Mouse (Mus musculus): ENCODE measurements at regions not wholly inside any gene's neighbourhood (a gene's known extent, or its start where the extent isn't known, plus 50 kb on each side); places are given as distances from the start of the nearest gene placed in this dataset.

GRCm38 (mm10) chr17:3962176-3962575, 266.1 kb upstream of the Nox3 start:
- DNase-seq (ENCODE audit: low spot score in 2 of 2): no peak

GRCm38 (mm10) chr17:3946540-3946939, 250.5 kb upstream of the Nox3 start:
- DNase-seq (ENCODE audit: low spot score in 2 of 2): no peak

- DNase-seq (ENCODE audit: low spot score in 2 of 2): no peak
Measured at GRCm38 (mm10) chr17:3936361-3936760, 240.3 kb upstream of the Nox3 start.

GRCm38 (mm10) chr17:3933208-3933607, 237.1 kb upstream of the Nox3 start:
- DNase-seq (ENCODE audit: low spot score in 2 of 2): no peak

- DNase-seq (ENCODE audit: low spot score in 2 of 2): no peak
Measured at GRCm38 (mm10) chr17:3932071-3932470, 236.0 kb upstream of the Nox3 start.

GRCm38 (mm10) chr17:3927106-3927505, 231.0 kb upstream of the Nox3 start:
- DNase-seq (ENCODE audit: low spot score in 2 of 2): no peak

GRCm38 (mm10) chr17:3920282-3920681, 224.2 kb upstream of the Nox3 start:
- DNase-seq (ENCODE audit: low spot score in 2 of 2): no peak

- DNase-seq (ENCODE audit: low spot score in 2 of 2): no peak
Measured at GRCm38 (mm10) chr17:3892826-3893225, 196.8 kb upstream of the Nox3 start.

- no peak for DNase-seq (ENCODE audit: low spot score in 2 of 2)
Measured at GRCm38 (mm10) chr17:3883146-3883545, 187.1 kb upstream of the Nox3 start.

GRCm38 (mm10) chr17:3879075-3879474, 183.0 kb upstream of the Nox3 start:
- no peak for DNase-seq (ENCODE audit: low spot score in 2 of 2)

GRCm38 (mm10) chr17:3869459-3870194, 173.6 kb upstream of the Nox3 start:
- no peak for DNase-seq (ENCODE audit: low spot score in 2 of 2)

- DNase-seq (ENCODE audit: low spot score in 2 of 2): no peak
Measured at GRCm38 (mm10) chr17:3862384-3862783, 166.3 kb upstream of the Nox3 start.

- no peak for DNase-seq (ENCODE audit: low spot score in 2 of 2)
Measured at GRCm38 (mm10) chr17:3836386-3836785, 140.3 kb upstream of the Nox3 start.

GRCm38 (mm10) chr17:3811187-3811586, 115.1 kb upstream of the Nox3 start:
- DNase-seq (ENCODE audit: low spot score in 2 of 2): no peak

GRCm38 (mm10) chr17:3803507-3803906, 107.4 kb upstream of the Nox3 start:
- DNase-seq (ENCODE audit: low spot score in 2 of 2): no peak

- no peak for DNase-seq (ENCODE audit: low spot score in 2 of 2)
Measured at GRCm38 (mm10) chr17:3792597-3792996, 96.5 kb upstream of the Nox3 start.

- no peak for DNase-seq (ENCODE audit: low spot score in 2 of 2)
Measured at GRCm38 (mm10) chr17:3782156-3782555, 86.1 kb upstream of the Nox3 start.

GRCm38 (mm10) chr17:3777691-3778090, 81.6 kb upstream of the Nox3 start:
- no peak for DNase-seq (ENCODE audit: low spot score in 2 of 2)

- peak; percentile 3 to 31 for DNase-seq (ENCODE audit: low spot score in 2 of 2)
Measured at GRCm38 (mm10) chr17:3747808-3748335, 51.8 kb upstream of the Nox3 start.

Data from heart, adult 9 months (tissue).